Mouse (Mus musculus) heart, postnatal 0 days (tissue): ENCODE data around the gene Gtpbp2.

Experiments
- CTCF ChIP-seq: IDR thresholded peaks from 2 replicates; pipeline ENCODE4 v1.5.1; 2016; ENCODE audit warnings: antibody characterized with exemption, control low read depth, low read depth
- EP300 ChIP-seq: IDR thresholded peaks from 2 replicates; pipeline ENCODE4 v1.6.1; 2016; ENCODE audit warnings: antibody characterized with exemption, low read depth

DNA sequence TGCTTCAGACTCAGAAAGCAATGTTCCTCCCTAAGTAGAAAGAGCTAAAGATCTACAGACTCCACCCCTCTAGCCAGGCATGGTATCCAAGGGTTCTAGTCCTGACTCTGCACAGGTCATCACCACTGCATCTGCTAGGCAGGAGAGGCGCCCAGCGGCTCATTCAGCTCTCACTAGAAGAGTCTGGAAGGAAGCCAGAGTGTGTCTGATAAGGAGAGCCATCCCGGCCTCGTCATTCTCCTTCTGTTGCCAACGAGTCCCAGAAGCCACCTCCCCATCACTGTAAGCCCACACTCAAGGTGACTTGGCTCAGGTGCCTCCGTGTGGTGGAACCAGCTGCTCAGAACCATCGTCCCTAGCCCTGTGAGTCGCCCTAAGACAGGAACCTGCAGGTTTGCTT, 28.0 kb upstream of the Gtpbp2 start:
- TF ChIP-seq CTCF (no peak), EP300 (no peak)
